Mouse (Mus musculus) hematopoietic multipotent progenitor cell, adult 10-12 weeks (in vitro differentiated cells): Measurements from ENCODE around the gene Tmem230. TPM values are rescaled to one million over a fixed set of nuclear protein-coding genes. Genes with fewer than 3 reads are reported as not detected.

Source experiments
- polyA plus RNA-seq: library from polyadenylated mRNA; stranded (reverse); fragments of >175 nt; gene quantifications from 2 replicates; pipeline ENCODE4 v1.2.3, GENCODE M21; 2012; ENCODE audit warnings: low replicate concordance

Tmem230 gene
- polyA plus RNA-seq, result 38.7 and 85.4 TPM in 2 replicates

DNA sequence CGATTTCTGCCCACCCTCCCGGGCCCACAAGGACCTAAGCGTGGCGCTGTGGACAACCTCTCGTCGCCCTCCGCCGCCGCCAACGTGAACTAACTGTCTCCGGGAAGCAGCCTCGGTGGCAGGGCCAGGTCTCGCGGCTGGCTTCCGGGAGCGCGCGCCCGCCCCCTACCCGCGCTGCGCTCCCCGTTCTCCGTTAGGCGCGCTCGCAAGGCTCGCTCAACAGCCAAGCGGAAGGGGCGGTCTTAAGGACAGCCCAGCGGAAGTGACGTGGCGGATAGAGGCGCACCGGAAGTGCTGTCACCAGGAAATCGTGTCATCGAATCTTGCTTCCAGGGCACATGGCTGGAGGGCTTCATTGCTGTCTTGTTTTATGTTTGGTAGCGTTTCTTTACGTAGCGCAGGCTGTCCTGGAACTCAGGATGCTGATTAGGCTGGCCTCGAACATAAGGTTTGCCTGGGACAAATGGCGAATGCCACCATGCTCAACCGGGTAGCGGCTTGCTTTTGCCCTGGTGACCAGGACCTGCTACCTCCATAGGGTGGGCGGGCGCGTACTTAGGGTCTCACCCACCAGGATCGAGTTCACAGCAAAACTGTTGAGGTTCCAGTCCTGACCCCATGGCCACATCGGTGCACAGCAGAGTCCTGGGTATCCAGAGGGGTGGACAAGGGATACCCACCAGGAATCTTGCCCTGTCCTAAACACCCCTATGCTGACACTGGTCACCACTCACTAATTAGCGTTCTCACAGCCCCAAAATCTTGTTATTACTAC is at the start of gene Tmem230:
TSS of gene Tmem230 (minus strand) at position 269 of the 775 bp plus-strand sequence.

DNA sequence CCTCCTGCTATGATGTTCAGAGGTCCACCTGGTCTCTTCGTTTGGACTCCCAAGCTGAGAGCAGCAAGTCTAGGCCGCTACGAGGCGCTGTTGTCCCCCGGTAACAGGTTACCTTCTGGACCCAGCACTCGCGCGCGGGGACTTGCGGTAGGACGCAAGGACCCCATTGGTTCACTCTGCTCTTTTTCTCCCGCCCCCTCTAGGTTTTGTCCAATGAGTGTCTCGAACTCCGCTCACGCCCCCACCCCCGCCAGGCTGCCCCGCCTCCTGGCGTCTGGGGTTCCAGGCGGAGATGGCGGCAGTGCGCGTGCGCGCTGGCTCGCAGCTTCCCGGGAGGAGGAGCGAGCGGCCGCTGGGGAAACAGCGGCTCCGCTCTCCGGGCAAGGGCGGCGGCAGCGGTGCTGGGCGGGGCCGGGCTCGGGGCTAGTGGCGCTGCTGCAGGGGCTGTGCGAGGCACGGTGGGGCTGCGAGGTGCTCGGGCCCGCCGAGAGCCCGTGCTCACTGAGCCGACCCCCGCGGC is 15.3 kb upstream of the Tmem230 start, which contains the start of gene Cds2:
TSS of gene Cds2 (plus strand) at position 270 of the 520 bp plus-strand sequence.

DNA sequence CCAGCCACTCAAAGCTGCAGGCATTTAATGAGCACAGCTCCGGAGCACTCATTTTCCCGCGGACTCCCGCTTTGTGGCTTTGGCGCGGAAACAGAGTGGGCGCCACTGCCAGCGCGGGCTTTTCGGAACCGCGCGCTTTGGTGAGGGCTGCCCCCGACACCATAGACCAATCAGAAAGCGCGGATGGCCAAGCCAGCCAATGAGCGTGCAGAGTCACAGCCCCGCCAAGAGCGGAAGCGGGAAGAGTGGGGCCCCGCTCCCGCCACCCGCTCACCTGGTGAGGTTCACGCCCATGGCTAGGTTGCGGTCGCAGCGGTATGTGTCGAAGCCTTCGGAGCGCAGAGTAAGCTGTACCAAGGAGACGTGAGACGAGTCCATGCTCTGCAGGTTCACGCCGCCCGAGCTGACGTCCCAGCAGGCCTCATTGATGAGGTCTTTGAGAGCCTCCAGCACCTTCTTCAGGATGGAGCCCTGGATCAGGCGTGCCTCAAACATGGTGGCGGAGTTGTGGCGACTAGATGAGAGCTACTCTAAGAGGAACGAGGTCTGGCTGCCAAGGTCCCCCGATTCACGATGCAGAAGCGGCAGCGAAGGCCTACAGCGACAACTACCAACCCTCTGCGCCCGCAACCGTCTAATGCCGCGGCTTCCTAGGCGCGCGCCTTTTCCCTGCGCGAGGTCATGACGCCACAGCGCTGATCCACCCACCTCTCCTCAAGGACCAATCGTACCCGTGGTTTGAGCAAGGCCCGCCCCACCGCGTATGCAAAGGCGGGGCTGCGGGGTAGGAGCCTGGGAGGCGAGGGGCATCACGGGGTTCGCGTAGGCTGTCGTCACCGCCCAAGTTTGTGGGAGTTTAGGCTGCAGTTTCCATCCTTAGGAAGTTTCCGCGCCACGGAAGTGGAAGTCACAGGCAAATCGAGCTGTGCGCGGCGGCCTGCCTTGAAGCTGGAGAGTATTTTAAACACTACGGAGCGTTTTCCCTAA is 5.2 kb upstream of the Tmem230 start, which contains the start of gene Pcna:
TSS of gene Pcna (minus strand) at position 773 of the 987 bp plus-strand sequence.

Other genes with a start within 250 kb of the Tmem230 start
- gene Rassf2, start 217.5 kb downstream of the Tmem230 start, polyA plus RNA-seq, result 76.8 and 144 TPM in 2 replicates
- gene Slc23a2, start 102.7 kb downstream of the Tmem230 start, polyA plus RNA-seq, result 3.9 and 10.8 TPM in 2 replicates
- gene Pcna, start 5.5 kb upstream of the Tmem230 start, polyA plus RNA-seq, result 7.1 and 45.9 TPM in 2 replicates
- gene Cds2, start 15.3 kb upstream of the Tmem230 start, polyA plus RNA-seq, result 23.2 and 29.6 TPM in 2 replicates
- 0.19 TPM in 1 of 2 replicates, not detected in the other for gene Prokr2, start 137.6 kb upstream of the Tmem230 start, polyA plus RNA-seq